Mouse (Mus musculus) limb, embryonic 12.5 days (tissue): ENCODE measurements at regions not wholly inside any gene's neighbourhood (a gene's known extent, or its start where the extent isn't known, plus 50 kb on each side); places are given as distances from the start of the nearest gene placed in this dataset.

Source experiments
- ATAC-seq: fragments of 200-750 bp; cut with Nextera tagmentation; 2 replicates; pipeline ENCODE4 v1.8.0; 2017; ENCODE audit warnings: low read depth, moderate TSS enrichment; ENCODE audit not compliant: insufficient number of reproducible peaks, insufficient read depth, low FRiP score, low TSS enrichment
- H3K27ac ChIP-seq: fragments of 300-500 bp; sonication (generic); 2 replicates; pipeline ENCODE4 v1.5.1; 2016; ENCODE audit warnings: mild to moderate bottlenecking, moderate library complexity
- H3K27me3 ChIP-seq: fragments of 300-500 bp; sonication (generic); 2 replicates; pipeline ENCODE4 v1.6.1; 2016; ENCODE audit warnings: mild to moderate bottlenecking, moderate library complexity
- H3K36me3 ChIP-seq: fragments of 300-500 bp; sonication (generic); 2 replicates; pipeline ENCODE4 v1.6.1; 2016; ENCODE audit warnings: mild to moderate bottlenecking, moderate library complexity
- H3K4me1 ChIP-seq: fragments of 300-500 bp; sonication (generic); replicated peaks from 2 replicates; pipeline ENCODE4 v1.6.1; 2016
- H3K4me2 ChIP-seq: fragments of 300-500 bp; sonication (generic); 2 replicates; pipeline ENCODE4 v1.6.1; 2016; ENCODE audit warnings: mild to moderate bottlenecking, moderate library complexity
- H3K4me3 ChIP-seq: fragments of 300-500 bp; sonication (generic); replicated peaks from 2 replicates; pipeline ENCODE4 v1.5.1; 2016; ENCODE audit warnings: mild to moderate bottlenecking
- H3K9ac ChIP-seq: fragments of 300-500 bp; sonication (generic); replicated peaks from 2 replicates; pipeline ENCODE4 v1.6.1; 2016; ENCODE audit warnings: mild to moderate bottlenecking, moderate library complexity
- H3K9me3 ChIP-seq: fragments of 300-500 bp; sonication (generic); 2 replicates; pipeline ENCODE4 v1.6.1; 2016; ENCODE audit warnings: mild to moderate bottlenecking, moderate library complexity
- WGBS: fragments of 180-500 bp; shearing (Covaris S2); methylation state at CpG from one replicate; pipeline ENCODE4 v1.1.7; 2016; 5-methylcytosine and 5-hydroxymethylcytosine counted together

GRCm38 (mm10) chr9:31794911-31795310 lies 118.4 kb downstream of the Barx2 start:
- no peaks in the 10 kb centered on the region for H3K9me3 ChIP-seq
- H3K27ac ChIP-seq, result no peak overlapping the region
- no peak overlapping the region for H3K4me2 ChIP-seq
- no peak for ATAC-seq
- 93% methylated on average over 2 of the region's 2 CpGs for WGBS
- H3K4me1 ChIP-seq, result no peaks in the 10 kb centered on the region
- H3K36me3 ChIP-seq, result no peaks in the 10 kb centered on the region
- H3K27me3 ChIP-seq, result no peaks in the 10 kb centered on the region
- H3K4me3 ChIP-seq, result no peak overlapping the region
- no peak overlapping the region for H3K9ac ChIP-seq

- no peak for ATAC-seq
Observed at GRCm38 (mm10) chr9:31775956-31776355, 137.3 kb downstream of the Barx2 start.

GRCm38 (mm10) chr9:31765401-31765800 lies 147.9 kb downstream of the Barx2 start:
- Histone ChIP-seq H3K4me2 (no peak overlapping the region), H3K4me3 (no peak overlapping the region), H3K9ac (no peak overlapping the region), H3K27me3 (no peaks in the 10 kb centered on the region), H3K27ac (no peak overlapping the region), H3K4me1 (no peaks in the 10 kb centered on the region), H3K9me3 (no peaks in the 10 kb centered on the region), H3K36me3 (no peaks in the 10 kb centered on the region)
- WGBS, result 83% methylated on average over 4 of the region's 4 CpGs
- no peak for ATAC-seq

More at GRCm38 (mm10) chr9:31775956-31776355, 137.3 kb downstream of the Barx2 start:
- no peak overlapping the region for H3K4me2 ChIP-seq
- no peaks in the 10 kb centered on the region for H3K27me3 ChIP-seq
- no peaks in the 10 kb centered on the region for H3K4me1 ChIP-seq
- no peak overlapping the region for H3K4me3 ChIP-seq
- no peaks in the 10 kb centered on the region for H3K36me3 ChIP-seq
- no peak overlapping the region for H3K9ac ChIP-seq
- H3K9me3 ChIP-seq, result no peaks in the 10 kb centered on the region
- no peak overlapping the region for H3K27ac ChIP-seq
- 92% methylated on average over 3 of the region's 3 CpGs for WGBS

- Histone ChIP-seq H3K27me3 (no peaks in the 10 kb centered on the region), H3K36me3 (no peaks in the 10 kb centered on the region), H3K4me3 (no peak overlapping the region), H3K9ac (no peak overlapping the region), H3K9me3 (no peaks in the 10 kb centered on the region; the same call in 1 of the 2 replicates), H3K4me2 (no peak overlapping the region), H3K4me1 (no peaks in the 10 kb centered on the region; the same call in 1 of the 2 replicates), H3K27ac (no peak overlapping the region)
- ATAC-seq, result no peak
- 79% methylated on average over 6 of the region's 6 CpGs for WGBS
Observed at GRCm38 (mm10) chr9:31757894-31758561, 155.2 kb downstream of the Barx2 start.

GRCm38 (mm10) chr9:31730443-31730842 lies 182.8 kb downstream of the Barx2 start:
- no peaks in the 10 kb centered on the region for H3K4me1 ChIP-seq
- no peaks in the 10 kb centered on the region for H3K9me3 ChIP-seq
- H3K27me3 ChIP-seq, result no peaks in the 10 kb centered on the region
- no peaks in the 10 kb centered on the region for H3K36me3 ChIP-seq
- H3K4me3 ChIP-seq, result no peak overlapping the region
- H3K9ac ChIP-seq, result no peak overlapping the region
- no peak overlapping the region for H3K27ac ChIP-seq
- ATAC-seq, result no peak
- no peak overlapping the region for H3K4me2 ChIP-seq

GRCm38 (mm10) chr9:31719309-31719708 lies 194.0 kb downstream of the Barx2 start:
- no peak overlapping the region for H3K4me2 ChIP-seq
- WGBS, result 65% methylated on average over 6 of the region's 6 CpGs

GRCm38 (mm10) chr9:31710022-31710421 lies 203.2 kb downstream of the Barx2 start:
- H3K4me1 ChIP-seq, result 0 out of 2 replicates have a peak, but pooled peaks cover 2% of the 10 kb centered on the region
- no peak overlapping the region for H3K4me3 ChIP-seq
- no peaks in the 10 kb centered on the region for H3K27me3 ChIP-seq
- H3K4me2 ChIP-seq, result no peak overlapping the region
- no peak for ATAC-seq
- no peak overlapping the region for H3K27ac ChIP-seq
- WGBS, result 56% methylated on average over 2 of the region's 2 CpGs
- H3K9ac ChIP-seq, result no peak overlapping the region
- H3K36me3 ChIP-seq, result no peaks in the 10 kb centered on the region
- no peaks in the 10 kb centered on the region for H3K9me3 ChIP-seq

More at GRCm38 (mm10) chr9:31719309-31719708, 194.0 kb downstream of the Barx2 start:
- Histone ChIP-seq H3K27ac (no peak overlapping the region), H3K4me3 (no peak overlapping the region), H3K4me1 (no peaks in the 10 kb centered on the region), H3K36me3 (no peaks in the 10 kb centered on the region), H3K27me3 (no peaks in the 10 kb centered on the region), H3K9me3 (no peaks in the 10 kb centered on the region), H3K9ac (no peak overlapping the region)
- no peak for ATAC-seq

GRCm38 (mm10) chr9:31706688-31707087 lies 206.6 kb downstream of the Barx2 start:
- Histone ChIP-seq H3K4me1 (0 out of 2 replicates have a peak, but pooled peaks cover 2% of the 10 kb centered on the region), H3K9me3 (no peaks in the 10 kb centered on the region), H3K4me3 (no peak overlapping the region), H3K27me3 (no peaks in the 10 kb centered on the region), H3K36me3 (no peaks in the 10 kb centered on the region), H3K27ac (no peak overlapping the region), H3K9ac (no peak overlapping the region), H3K4me2 (no peak overlapping the region)
- ATAC-seq, result no peak
- WGBS, result 77% methylated on average over 7 of the region's 7 CpGs

- no peak overlapping the region for H3K4me3 ChIP-seq
- no peaks in the 10 kb centered on the region for H3K9me3 ChIP-seq
- no peak for ATAC-seq
- H3K4me1 ChIP-seq, result peaks cover 18% of the 10 kb centered on the region
- no peak overlapping the region for H3K4me2 ChIP-seq
- no peak overlapping the region for H3K27ac ChIP-seq
- no peaks in the 10 kb centered on the region for H3K27me3 ChIP-seq
- H3K9ac ChIP-seq, result no peak overlapping the region
- 76% methylated on average over 7 of the region's 7 CpGs for WGBS
- no peaks in the 10 kb centered on the region for H3K36me3 ChIP-seq
Observed at GRCm38 (mm10) chr9:31690921-31691475, 222.3 kb downstream of the Barx2 start.

- WGBS, result 2% methylated on average over 3 of the region's 3 CpGs
- H3K9me3 ChIP-seq, result no peaks in the 10 kb centered on the region
- peak overlapping the region; percentile 15; the same call in 1 of the 2 replicates for H3K4me3 ChIP-seq
- H3K36me3 ChIP-seq, result no peaks in the 10 kb centered on the region
- peak overlapping the region; percentile 51 for H3K4me2 ChIP-seq
- H3K9ac ChIP-seq, result 0 out of 2 replicates have a peak overlapping the region, but pooled peaks have one; percentile 23
- no peak for ATAC-seq
- peaks cover 15% of the 10 kb centered on the region for H3K27me3 ChIP-seq
- peaks cover 32% of the 10 kb centered on the region for H3K4me1 ChIP-seq
- 0 out of 2 replicates have a peak overlapping the region, but pooled peaks have one; percentile 64 for H3K27ac ChIP-seq
Observed at GRCm38 (mm10) chr9:31688398-31688705, 224.1 kb upstream of the Tmem45b start.

GRCm38 (mm10) chr9:31687686-31688397 lies 223.6 kb upstream of the Tmem45b start:
- Histone ChIP-seq H3K4me3 (peak overlapping the region; percentile 15; the same call in 1 of the 2 replicates), H3K27ac (peak overlapping the region; percentile 64; the same call in 1 of the 2 replicates), H3K9me3 (no peaks in the 10 kb centered on the region), H3K4me2 (peak overlapping the region; percentile 51), H3K27me3 (peaks cover 20% of the 10 kb centered on the region), H3K36me3 (no peaks in the 10 kb centered on the region), H3K4me1 (peaks cover 38% of the 10 kb centered on the region), H3K9ac (0 out of 2 replicates have a peak overlapping the region, but pooled peaks have one; percentile 23)
- peak; percentile 38 for ATAC-seq
- WGBS, result 18% methylated on average over 17 of the region's 17 CpGs
